Mouse (Mus musculus) heart, embryonic 14.5 days (tissue): ENCODE data around the gene Thsd4. TPM values are rescaled to one million over a fixed set of nuclear protein-coding genes. Genes with fewer than 3 reads are reported as not detected.

Experiments
- ATAC-seq: fragments of 200-750 bp; cut with Nextera tagmentation; 2 replicates; pipeline ENCODE4 v1.8.0; 2017; ENCODE audit warnings: low read depth, moderate TSS enrichment; ENCODE audit not compliant: insufficient number of reproducible peaks, insufficient read depth, low FRiP score
- H3K27ac ChIP-seq, 2 experiments: fragments of 200-500 bp in 1 of 2; fragments of 300-500 bp in 1 of 2; sonication (generic) in 1 of 2; replicated peaks in 1 of 2; 2 replicates each; pipeline ENCODE4 v1.5.1; 2012 to 2014; ENCODE audit warnings: low read depth in 2 of 2, low read length in 2 of 2, control low read depth in 1 of 2, mild to moderate bottlenecking in 1 of 2, mixed read lengths in 1 of 2; ENCODE audit not compliant: control insufficient read depth in 1 of 2, insufficient read depth in 1 of 2
- H3K27me3 ChIP-seq: fragments of 300-500 bp; sonication (generic); 2 replicates; pipeline ENCODE4 v1.6.1; 2014; ENCODE audit warnings: mild to moderate bottlenecking, low read length, control low read depth; ENCODE audit not compliant: control insufficient read depth, insufficient read depth
- H3K36me3 ChIP-seq: fragments of 300-500 bp; sonication (generic); 2 replicates; pipeline ENCODE4 v1.6.1; 2014; ENCODE audit warnings: mild to moderate bottlenecking, control low read depth, low read length, mixed read lengths; ENCODE audit not compliant: control insufficient read depth, insufficient read depth
- H3K4me1 ChIP-seq, 2 experiments: fragments of 200-500 bp in 1 of 2; fragments of 300-500 bp in 1 of 2; sonication (generic) in 1 of 2; 2 replicates each; pipeline ENCODE4 v1.6.1; 2012 to 2014; ENCODE audit warnings: low read length in 2 of 2, control low read depth in 1 of 2, mixed read lengths in 1 of 2; ENCODE audit not compliant: control insufficient read depth in 2 of 2, insufficient read depth in 2 of 2
- H3K4me2 ChIP-seq: fragments of 300-500 bp; sonication (generic); 2 replicates; pipeline ENCODE4 v1.6.1; 2014; ENCODE audit warnings: mild to moderate bottlenecking, low read length
- H3K4me3 ChIP-seq, 2 experiments: fragments of 200-500 bp in 1 of 2; fragments of 300-500 bp in 1 of 2; sonication (generic) in 1 of 2; 2 replicates each; pipeline ENCODE4 v1.5.1; 2012 to 2014; ENCODE audit warnings: low read length in 2 of 2, mild to moderate bottlenecking in 2 of 2, control low read depth in 1 of 2, low read depth in 1 of 2, moderate library complexity in 1 of 2; ENCODE audit not compliant: control insufficient read depth in 1 of 2, insufficient read depth in 1 of 2
- H3K9ac ChIP-seq: fragments of 300-500 bp; sonication (generic); 2 replicates; pipeline ENCODE4 v1.6.1; 2014; ENCODE audit warnings: mild to moderate bottlenecking, low read length
- H3K9me3 ChIP-seq: fragments of 300-500 bp; sonication (generic); 2 replicates; pipeline ENCODE4 v1.6.1; 2016; ENCODE audit warnings: low read length, control low read depth; ENCODE audit not compliant: control insufficient read depth
- whole genome bisulfite sequencing: fragments of 180-500 bp; shearing (Covaris S2); extraction: QIAGEN DNeasy Blood & Tissue Kit; methylation state at CpG from one replicate; pipeline ENCODE4 v1.1.7; 2014; 5-methylcytosine and 5-hydroxymethylcytosine counted together
- polyA plus RNA-seq: library from polyadenylated mRNA; unstranded; fragments of >200 nt; fragmentation: Nextera tagmentation; extraction: Ambion mirVana; gene quantifications from 2 replicates; pipeline ENCODE4 v1.2.1, GENCODE M21; 2014

The Thsd4 gene
- polyA plus RNA-seq, 1 experiment from 2014 or later = 9.5 TPM

DNA sequence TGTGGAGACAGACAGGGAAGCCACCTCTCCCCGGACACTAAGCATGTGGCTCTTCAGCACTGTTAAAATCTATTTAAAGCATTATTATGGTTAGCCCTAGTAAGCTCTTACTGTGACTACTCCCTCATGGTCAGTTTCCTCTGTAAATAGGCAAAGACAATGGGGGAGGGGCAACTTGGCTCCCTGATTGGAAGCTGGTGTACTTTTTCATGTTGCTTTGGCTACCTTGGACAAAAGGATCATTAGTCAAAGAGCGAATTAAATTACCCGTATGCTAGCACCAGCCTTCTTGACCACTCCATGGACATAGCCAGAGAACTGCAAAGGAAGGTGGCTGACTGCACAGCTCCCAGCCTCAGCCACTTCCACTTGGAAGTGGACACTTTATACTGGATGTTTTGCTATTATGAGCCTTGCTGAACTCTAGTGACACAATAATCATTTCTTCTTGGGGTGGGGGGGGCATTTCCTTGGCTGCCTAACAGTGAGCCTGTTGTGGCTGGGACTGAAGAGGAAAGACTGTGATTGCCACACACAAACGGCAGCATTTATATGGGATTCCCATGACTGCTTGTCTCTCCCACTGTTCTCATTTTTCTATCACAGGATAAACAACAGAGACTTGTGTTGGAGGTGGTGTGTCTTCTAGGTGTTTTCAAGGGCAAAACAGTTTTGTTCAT is 107.6 kb downstream of the Thsd4 start:
- no peak overlapping the region for H3K4me3 ChIP-seq
- H3K27ac ChIP-seq = no peak overlapping the region
- no peak overlapping the region for H3K4me2 ChIP-seq
- ATAC-seq = no peak
- no peaks in the 10 kb centered on the region; a peak in 1 of 4 replicates for H3K4me1 ChIP-seq
- H3K9ac ChIP-seq = no peak overlapping the region
- no peaks in the 10 kb centered on the region for H3K9me3 ChIP-seq
- no peaks in the 10 kb centered on the region for H3K27me3 ChIP-seq
- 66% methylated on average over 4 of the region's 4 CpGs for WGBS
- no peaks in the 10 kb centered on the region for H3K36me3 ChIP-seq

GRCm38 (mm10) chr9:60410872-60411635 is 110.8 kb downstream of the Thsd4 start:
- Histone ChIP-seq H3K9ac (no peak overlapping the region), H3K36me3 (no peaks in the 10 kb centered on the region), H3K27ac (no peak overlapping the region), H3K9me3 (no peaks in the 10 kb centered on the region), H3K4me1 (peaks cover 0 to 3% of the 10 kb centered on the region in 2 experiments; a peak in 1 of 4 replicates), H3K27me3 (no peaks in the 10 kb centered on the region), H3K4me3 (no peak overlapping the region), H3K4me2 (no peak overlapping the region)
- WGBS = 55% methylated on average over 17 of the region's 17 CpGs
- no peak for ATAC-seq

GRCm38 (mm10) chr9:60407374-60407773 is 114.5 kb downstream of the Thsd4 start:
- H3K27me3 ChIP-seq = no peaks in the 10 kb centered on the region
- H3K36me3 ChIP-seq = no peaks in the 10 kb centered on the region
- H3K4me1 ChIP-seq = peaks cover 0 to 5% of the 10 kb centered on the region in 2 experiments; a peak in 1 of 4 replicates
- H3K4me3 ChIP-seq = no peak overlapping the region
- 23% methylated on average over 1 of the region's 1 CpGs for WGBS
- no peak for ATAC-seq
- H3K27ac ChIP-seq = no peak overlapping the region
- H3K9me3 ChIP-seq = no peaks in the 10 kb centered on the region
- no peak overlapping the region for H3K4me2 ChIP-seq
- H3K9ac ChIP-seq = no peak overlapping the region

DNA sequence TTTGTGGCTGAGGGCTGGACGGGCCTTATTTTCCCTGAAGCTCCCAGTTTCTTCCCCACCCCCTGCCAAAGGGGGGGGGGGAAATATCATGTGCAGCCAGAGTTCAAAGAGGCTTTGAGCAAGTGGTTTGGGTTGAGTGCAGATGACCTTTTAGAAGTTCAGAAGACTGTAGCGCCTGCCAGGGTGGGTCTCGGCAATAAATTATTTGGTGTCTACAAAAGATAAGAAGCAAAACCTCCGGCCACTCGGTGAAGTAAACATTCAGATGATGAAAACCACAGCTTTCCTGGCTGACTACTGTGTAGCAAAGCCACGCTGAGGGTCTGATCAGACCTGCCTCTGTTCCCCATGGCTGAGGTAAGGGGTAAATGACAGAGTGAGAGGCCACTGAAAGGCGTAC is 116.1 kb downstream of the Thsd4 start:
- no peak overlapping the region for H3K9ac ChIP-seq
- H3K4me2 ChIP-seq = no peak overlapping the region
- 58% methylated on average over 7 of the region's 7 CpGs for WGBS
- H3K4me1 ChIP-seq = peaks cover 0 to 5% of the 10 kb centered on the region in 2 experiments; a peak in 1 of 4 replicates
- no peak overlapping the region for H3K4me3 ChIP-seq
- H3K27me3 ChIP-seq = no peaks in the 10 kb centered on the region
- H3K9me3 ChIP-seq = no peaks in the 10 kb centered on the region
- H3K27ac ChIP-seq = no peak overlapping the region
- H3K36me3 ChIP-seq = no peaks in the 10 kb centered on the region
- no peak for ATAC-seq

DNA sequence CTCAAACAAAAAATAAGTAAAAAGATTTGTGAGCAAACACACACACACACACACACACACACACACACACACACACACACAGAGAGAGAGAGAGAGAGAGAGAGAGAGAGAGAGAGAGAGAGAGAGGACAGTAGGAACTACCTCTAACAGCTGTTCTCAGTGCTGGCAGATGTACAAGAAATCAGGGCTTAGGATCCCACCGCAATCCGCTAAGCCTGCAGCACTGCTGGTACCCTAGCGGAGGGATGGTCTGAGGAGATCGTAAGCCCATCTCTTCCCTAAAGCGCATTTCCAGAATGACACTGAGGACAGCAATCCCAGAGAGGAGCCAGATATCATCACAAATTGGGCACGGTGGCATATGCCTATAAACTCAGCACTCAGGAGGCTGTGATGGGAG is 119.2 kb downstream of the Thsd4 start:
- WGBS = 89% methylated on average over 6 of the region's 6 CpGs
- H3K9me3 ChIP-seq = no peaks in the 10 kb centered on the region
- H3K27ac ChIP-seq = no peak overlapping the region
- H3K36me3 ChIP-seq = no peaks in the 10 kb centered on the region
- H3K4me1 ChIP-seq = peaks cover 0 to 5% of the 10 kb centered on the region in 2 experiments; a peak in 1 of 4 replicates
- no peak overlapping the region for H3K9ac ChIP-seq
- no peak overlapping the region for H3K4me3 ChIP-seq
- ATAC-seq = no peak
- H3K27me3 ChIP-seq = no peaks in the 10 kb centered on the region
- no peak overlapping the region for H3K4me2 ChIP-seq

GRCm38 (mm10) chr9:60400001-60400400 is 121.8 kb downstream of the Thsd4 start:
- Histone ChIP-seq H3K27ac (no peak overlapping the region), H3K4me2 (no peak overlapping the region), H3K27me3 (no peaks in the 10 kb centered on the region), H3K36me3 (no peaks in the 10 kb centered on the region), H3K4me1 (no peaks in the 10 kb centered on the region), H3K9me3 (no peaks in the 10 kb centered on the region), H3K9ac (no peak overlapping the region), H3K4me3 (no peak overlapping the region)
- WGBS = 89% methylated on average over 8 of the region's 8 CpGs
- ATAC-seq = no peak

- no peak overlapping the region for H3K9ac ChIP-seq
- no peaks in the 10 kb centered on the region for H3K27me3 ChIP-seq
- H3K4me3 ChIP-seq = no peak overlapping the region
- H3K36me3 ChIP-seq = 0 out of 2 replicates have a peak, but pooled peaks cover 3% of the 10 kb centered on the region
- WGBS = 50% methylated on average over 2 of the region's 2 CpGs
- no peaks in the 10 kb centered on the region for H3K4me1 ChIP-seq
- no peak overlapping the region for H3K4me2 ChIP-seq
- no peaks in the 10 kb centered on the region for H3K9me3 ChIP-seq
- ATAC-seq = no peak
- H3K27ac ChIP-seq = no peak overlapping the region
These were observed 123.8 kb downstream of the Thsd4 start for GRCm38 (mm10) chr9:60398073-60398472.
